Mouse (Mus musculus): ENCODE measurements around the gene Lin9.

Gene Lin9

DNA sequence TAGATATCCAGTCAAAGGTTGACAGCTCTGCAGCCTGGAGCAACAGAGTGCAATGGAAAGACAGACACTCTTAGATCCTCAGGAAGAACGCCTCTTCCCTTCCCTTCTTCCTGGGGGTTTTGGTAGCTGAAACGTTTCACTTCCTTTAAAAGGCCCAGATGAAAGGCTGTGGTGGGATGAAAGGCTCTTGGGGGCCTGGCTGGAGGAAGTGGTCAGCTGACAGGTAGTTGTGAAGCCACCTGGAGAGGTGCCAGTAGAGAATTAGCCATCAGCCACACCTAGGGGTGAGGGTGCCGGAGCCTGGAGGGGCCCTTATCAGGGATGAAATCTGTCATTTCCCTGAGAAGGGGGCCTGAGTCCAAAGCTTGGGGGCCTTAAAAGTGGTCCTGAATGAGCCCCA, 66.4 kb downstream of the Lin9 start:
- no peak for DNase-seq (ENCODE audit: low read depth, low spot score)

DNA sequence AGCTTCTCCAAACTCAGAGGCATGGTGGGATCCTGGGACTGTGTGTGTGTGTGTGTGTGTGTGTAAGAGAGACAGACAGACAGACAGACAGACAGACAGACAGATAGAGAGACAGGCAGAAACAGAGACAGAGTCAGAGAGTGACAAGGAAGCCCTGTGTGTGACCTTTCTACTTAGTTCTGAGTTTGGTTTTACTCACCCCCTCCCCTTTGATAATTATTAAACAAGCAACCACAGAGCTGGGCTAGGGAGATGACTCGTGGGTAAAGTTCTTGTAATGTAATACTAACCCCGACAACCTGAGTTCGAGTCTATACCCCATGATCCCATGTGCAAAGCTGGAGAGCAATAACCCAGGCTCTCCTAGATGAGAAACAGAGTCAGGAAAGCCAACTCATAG, 66.9 kb downstream of the Lin9 start:
- DNase-seq (ENCODE audit: low read depth, low spot score), result no peak

DNA sequence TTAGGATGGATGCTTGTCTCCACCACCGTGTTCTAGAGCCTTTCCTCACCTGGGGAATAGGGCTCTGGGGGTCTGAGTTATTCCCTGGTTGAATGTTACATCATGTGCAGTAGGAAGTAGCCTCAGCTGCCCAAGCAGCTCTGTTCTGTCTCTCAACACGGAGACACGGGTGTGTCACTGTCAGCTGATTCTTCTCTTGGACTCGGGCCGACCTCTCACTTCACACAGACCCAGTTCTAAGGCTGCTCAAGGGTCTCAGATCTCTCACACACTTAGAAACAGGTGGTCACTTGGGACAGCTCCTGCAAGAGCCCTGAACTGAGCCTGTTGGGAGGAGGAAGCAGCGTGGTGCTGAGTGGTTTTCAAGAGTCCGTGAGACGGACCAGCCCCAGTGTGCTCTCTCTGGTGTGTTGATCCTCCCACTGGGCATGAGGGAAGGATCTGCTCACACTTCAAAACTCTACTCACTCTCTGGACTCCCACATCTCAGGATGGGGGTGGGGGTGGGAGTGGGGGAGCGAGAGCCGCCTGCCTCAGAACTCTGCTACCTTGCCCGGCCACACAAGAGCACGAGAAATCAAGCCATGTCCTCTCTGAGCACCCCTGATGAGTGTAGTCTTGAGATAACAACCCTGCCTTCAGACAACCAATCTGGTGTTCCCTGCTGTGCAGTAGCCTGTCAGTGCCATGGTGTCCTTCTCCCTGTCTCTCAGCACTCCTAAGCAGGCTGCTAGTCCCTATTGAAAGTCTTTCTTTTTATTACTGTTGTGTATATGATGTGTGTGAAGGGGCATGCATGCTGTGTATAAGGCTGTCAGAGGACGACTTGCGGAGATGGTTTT, 68.2 kb downstream of the Lin9 start:
- DNase-seq (ENCODE audit: low read depth, low spot score), result no peak

DNA sequence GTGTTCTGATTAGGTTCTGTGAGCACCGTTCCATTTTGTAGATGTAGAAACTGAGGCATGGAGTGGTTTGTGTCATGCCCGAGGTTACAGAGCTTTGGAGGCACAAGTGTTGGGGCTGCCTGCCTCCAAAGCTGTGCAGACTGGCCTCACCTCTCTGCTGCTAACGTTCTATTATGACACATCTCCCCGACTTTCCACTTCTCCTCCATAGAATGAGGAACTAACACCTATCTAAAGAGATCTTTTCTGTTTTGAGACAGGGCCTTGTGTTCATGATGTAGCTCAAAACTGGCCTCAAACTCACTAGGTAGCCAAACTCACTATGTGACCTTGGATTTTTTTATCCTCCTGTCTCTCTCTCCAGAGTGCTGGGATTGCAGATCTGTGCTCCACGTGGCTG, 77.8 kb downstream of the Lin9 start:
- no peak for DNase-seq (ENCODE audit: low read depth, low spot score)

DNA sequence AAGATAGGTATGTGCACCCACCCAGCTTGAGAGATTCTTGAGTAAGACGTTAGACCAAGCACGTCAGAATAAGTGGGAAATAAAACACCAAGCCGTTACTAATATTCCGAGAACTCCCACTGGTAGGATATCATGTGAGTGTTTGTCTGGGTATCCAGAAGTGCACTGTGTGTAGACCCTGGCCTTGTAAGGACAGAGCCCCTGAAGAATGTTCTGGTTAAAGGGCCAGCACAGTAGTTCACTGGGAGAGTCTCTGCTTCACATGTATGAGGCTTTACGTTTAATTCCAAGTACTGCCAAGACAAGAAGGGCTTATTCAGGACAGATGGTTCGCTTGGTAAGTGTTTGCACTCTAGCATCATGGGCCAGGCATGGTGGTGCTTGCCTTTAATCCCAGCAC, 78.5 kb downstream of the Lin9 start:
- DNase-seq (ENCODE audit: low read depth, low spot score), result no peak

DNA sequence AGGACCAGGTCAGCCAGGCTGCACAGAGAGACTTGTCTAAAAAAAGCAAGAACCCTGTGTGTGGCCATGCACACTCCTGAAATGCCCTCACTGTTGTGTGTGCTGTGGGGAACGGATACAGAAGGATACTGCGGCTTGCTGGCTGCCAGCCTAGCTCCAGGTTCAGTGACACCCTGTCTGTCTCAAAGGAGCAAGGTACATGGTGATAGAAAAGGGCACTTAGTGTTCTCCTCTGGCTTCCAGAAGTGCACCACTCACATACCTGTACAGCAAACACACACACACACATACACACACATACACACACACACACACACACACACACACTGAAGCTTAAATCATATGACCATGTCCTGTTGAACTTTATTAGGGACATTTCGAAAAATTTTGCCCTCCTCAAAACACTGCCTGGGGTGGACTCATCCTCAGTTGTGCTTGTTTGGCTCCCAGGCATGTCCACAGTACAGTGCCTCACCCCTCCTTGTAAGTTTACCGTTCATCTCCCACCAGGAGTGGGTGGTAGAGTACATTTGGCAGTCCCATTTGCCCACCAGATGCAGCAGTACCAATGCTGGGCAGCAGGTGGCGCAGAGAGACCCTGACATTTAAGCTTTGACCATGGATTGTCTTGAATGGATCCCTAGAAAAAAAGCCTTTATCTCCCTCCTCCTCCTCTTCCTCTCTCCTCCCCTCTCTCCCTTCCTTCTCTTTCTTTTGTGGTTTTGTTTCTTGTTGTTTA, 79.2 kb downstream of the Lin9 start:
- DNase-seq (ENCODE audit: low read depth, low spot score), result peak; percentile 45

DNA sequence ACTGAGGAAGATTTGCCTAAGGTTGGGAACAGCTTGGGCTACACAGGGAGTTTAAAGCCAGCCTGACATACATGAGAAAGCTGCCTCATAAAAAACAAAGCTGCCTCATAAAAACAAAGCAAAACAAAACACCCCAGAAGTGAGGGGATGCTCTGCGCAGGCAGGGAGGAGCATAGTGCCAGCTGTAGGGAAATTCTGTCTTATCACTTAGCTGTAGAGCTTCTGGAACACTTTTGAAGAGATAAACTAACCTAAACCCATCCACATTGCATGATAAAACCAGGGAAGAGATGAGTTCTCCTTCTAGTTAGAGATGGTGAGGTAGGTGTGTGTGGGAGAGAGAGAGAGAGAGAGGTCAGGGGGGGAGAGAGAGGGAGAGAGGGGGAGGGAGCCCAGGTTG, 81.7 kb downstream of the Lin9 start:
- DNase-seq (ENCODE audit: low read depth, low spot score), result no peak

DNA sequence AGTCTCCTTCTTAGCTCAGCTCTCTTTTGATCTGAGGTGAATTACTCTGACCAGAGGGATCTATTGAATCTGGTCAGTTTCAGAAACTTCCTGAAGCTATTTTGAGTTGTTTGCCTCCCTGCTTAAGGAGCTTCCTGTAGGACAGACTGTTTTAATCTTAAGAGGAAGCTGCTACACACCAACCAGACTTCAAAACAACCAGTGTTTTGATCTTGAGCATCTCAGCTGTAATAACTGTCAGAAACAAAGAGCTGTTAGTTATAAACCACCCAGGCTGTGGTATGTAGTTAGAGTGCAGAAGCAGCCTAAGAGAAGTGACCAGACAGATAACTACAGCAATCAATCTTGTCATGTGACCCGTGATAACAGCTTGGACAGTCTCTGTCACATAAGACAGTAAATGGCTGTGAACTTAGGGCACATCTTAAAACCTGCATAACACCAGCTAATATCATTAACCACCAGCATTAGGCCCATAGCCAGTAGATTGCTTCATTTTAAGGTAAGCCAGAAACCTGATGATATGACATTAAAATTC, 82.8 kb downstream of the Lin9 start:
- no peak for DNase-seq (ENCODE audit: low read depth, low spot score)

DNA sequence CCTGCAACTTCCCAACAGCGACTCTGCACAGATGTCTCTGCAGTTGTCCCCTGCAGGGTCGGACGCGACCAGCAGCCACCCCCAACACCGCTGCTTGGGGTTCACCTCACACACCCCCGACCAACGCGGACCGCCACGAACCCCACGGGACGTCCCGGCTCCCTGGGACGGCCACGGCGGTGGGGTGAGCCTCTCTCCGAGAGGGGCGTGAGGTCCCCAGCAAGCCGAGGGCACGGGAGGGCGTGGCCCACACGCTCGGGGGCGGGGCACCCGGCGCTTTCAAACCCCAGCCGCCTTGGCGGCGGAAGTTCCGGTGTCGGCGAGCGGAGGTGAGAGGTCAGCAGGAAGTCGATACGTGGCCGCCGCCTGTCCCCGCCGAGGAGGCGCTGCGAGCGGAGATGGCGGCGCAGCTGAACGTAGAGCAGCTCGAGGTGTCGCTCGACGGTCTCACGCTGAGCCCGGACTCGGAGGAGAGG, 84.8 kb downstream of the Lin9 start, which contains the start of gene Acbd3:
Gene Acbd3, plus strand, starts transcription at position 340 of the 476 bp plus-strand sequence.
- DNase-seq (ENCODE audit: low read depth, low spot score), result peak; percentile 77

DNA sequence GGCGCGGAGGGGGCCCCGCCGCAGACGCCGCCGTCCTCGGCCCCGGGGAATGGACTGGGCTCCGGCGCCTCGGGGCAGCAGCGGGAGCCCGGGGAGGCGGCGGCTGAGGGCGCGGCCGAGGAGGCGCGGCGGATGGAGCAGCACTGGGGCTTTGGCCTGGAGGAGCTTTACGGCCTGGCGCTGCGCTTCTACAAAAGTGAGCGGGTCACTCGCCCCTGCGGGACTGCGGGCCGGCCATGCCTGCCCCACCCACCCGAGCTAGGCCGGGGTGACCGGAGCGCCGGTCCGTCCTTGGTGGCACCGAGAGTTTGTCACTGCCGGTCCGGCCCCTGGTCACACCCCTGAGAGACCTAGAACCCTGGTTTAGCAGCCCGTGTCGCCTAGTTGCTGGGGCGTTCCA, 85.2 kb downstream of the Lin9 start:
- DNase-seq (ENCODE audit: low read depth, low spot score), result peak; percentile 3

DNA sequence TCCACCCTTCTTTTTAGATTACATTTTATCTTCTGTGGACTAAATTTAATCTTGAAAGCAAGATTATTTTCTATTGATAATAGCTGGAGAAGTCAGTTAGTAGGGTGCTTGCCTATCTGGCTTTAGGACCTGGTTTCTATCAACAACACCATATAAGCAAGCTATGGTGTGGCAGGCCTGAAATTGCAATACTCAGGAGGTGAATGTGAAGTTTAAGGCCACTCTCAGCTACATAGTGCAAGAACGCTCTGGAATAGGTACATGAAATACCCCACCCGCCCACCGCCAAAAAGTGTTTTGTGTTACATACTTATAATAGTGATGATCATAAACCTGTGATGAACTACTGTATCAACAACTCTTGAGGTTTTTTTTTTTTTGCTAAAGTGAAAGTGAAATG, 88.3 kb downstream of the Lin9 start:
- DNase-seq (ENCODE audit: low read depth, low spot score), result no peak

Data from retina, adult 2 months (tissue).